Mouse (Mus musculus) intestine, postnatal 0 days (tissue): Measurements from ENCODE around the gene Cpa2. TPM values are rescaled to one million over a fixed set of nuclear protein-coding genes. Genes with fewer than 3 reads are reported as not detected.

ENCODE experiments used
- ATAC-seq: fragments of 200-750 bp; cut with Nextera tagmentation; 2 replicates; pipeline ENCODE4 v1.8.0; 2017; ENCODE audit warnings: mild to moderate bottlenecking, moderate TSS enrichment, moderate library complexity
- H3K27ac ChIP-seq: fragments of 300-500 bp; sonication (generic); 2 replicates; pipeline ENCODE4 v1.5.1; 2014; ENCODE audit warnings: mild to moderate bottlenecking, low read depth, low read length, moderate library complexity
- H3K27me3 ChIP-seq: fragments of 300-500 bp; sonication (generic); replicated peaks from 2 replicates; pipeline ENCODE4 v1.6.1; 2014; ENCODE audit warnings: low read length, mixed read lengths; ENCODE audit not compliant: control insufficient read depth, insufficient read depth
- H3K36me3 ChIP-seq: fragments of 300-500 bp; sonication (generic); 2 replicates; pipeline ENCODE4 v1.6.1; 2014; ENCODE audit warnings: mild to moderate bottlenecking, moderate library complexity; ENCODE audit not compliant: control insufficient read depth, insufficient read depth
- H3K4me1 ChIP-seq: fragments of 300-500 bp; sonication (generic); replicated peaks from 2 replicates; pipeline ENCODE4 v1.6.1; 2014; ENCODE audit warnings: antibody characterized with exemption, low read length, mixed read lengths; ENCODE audit not compliant: control insufficient read depth, insufficient read depth
- H3K4me2 ChIP-seq: fragments of 300-500 bp; sonication (generic); replicated peaks from 2 replicates; pipeline ENCODE4 v1.6.1; 2014; ENCODE audit warnings: low read depth, mild to moderate bottlenecking, moderate library complexity
- H3K4me3 ChIP-seq: fragments of 300-500 bp; sonication (generic); 2 replicates; pipeline ENCODE4 v1.5.1; 2014; ENCODE audit warnings: low read depth, low read length
- H3K9ac ChIP-seq: fragments of 300-500 bp; sonication (generic); 2 replicates; pipeline ENCODE4 v1.6.1; 2014; ENCODE audit warnings: mild to moderate bottlenecking, low read depth, low read length
- H3K9me3 ChIP-seq: fragments of 300-500 bp; sonication (generic); 2 replicates; pipeline ENCODE4 v1.6.1; 2016; ENCODE audit warnings: mixed run types; ENCODE audit not compliant: control insufficient read depth
- CTCF ChIP-seq: sonication (generic); IDR thresholded peaks from 2 replicates; pipeline ENCODE4 v1.5.1; 2016; ENCODE audit warnings: low read depth, mild to moderate bottlenecking, control low read depth, antibody characterized with exemption, moderate library complexity
- WGBS: fragments of 180-500 bp; shearing (Covaris S2); extraction: QIAGEN DNeasy Blood & Tissue Kit; methylation state at CpG from one replicate; pipeline ENCODE4 v1.1.7; 2014; 5-methylcytosine and 5-hydroxymethylcytosine counted together
- polyA plus RNA-seq: library from polyadenylated mRNA; unstranded; fragments of >200 nt; fragmentation: Nextera tagmentation; extraction: Ambion mirVana; gene quantifications from 2 replicates; pipeline ENCODE4 v1.2.1, GENCODE M21; 2015

Gene Cpa2
- polyA plus RNA-seq, 1 experiment from 2014 or later: 2.9 TPM

DNA sequence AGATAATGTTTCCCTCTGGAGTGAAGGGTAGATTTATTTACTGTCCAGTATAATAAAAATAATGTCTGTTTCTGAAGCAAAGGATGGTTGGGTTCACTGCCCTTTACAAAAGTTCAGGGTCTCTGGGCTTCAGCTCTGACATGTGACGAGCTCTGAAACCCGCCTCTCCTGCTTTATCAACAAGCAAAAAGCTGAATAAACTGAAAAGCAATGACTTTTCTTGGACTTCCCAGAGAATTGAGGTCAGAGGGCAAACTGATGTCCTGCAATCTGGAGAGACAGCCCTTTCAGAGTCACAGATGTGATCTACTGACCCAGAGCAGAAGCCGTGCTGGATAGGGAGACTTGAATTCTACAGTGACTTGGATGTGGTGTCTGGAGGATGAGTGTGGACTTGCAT, 58.7 kb downstream of the Cpa2 start:
- no peak for ATAC-seq
- Histone ChIP-seq H3K27ac (no peak overlapping the region), H3K4me2 (no peak overlapping the region), H3K36me3 (no peaks in the 10 kb centered on the region), H3K4me3 (no peak overlapping the region), H3K4me1 (no peaks in the 10 kb centered on the region), H3K9me3 (no peaks in the 10 kb centered on the region), H3K9ac (no peak overlapping the region), H3K27me3 (no peaks in the 10 kb centered on the region)
- WGBS: 64% methylated on average over 3 of the region's 3 CpGs
- no peak for TF ChIP-seq CTCF

DNA sequence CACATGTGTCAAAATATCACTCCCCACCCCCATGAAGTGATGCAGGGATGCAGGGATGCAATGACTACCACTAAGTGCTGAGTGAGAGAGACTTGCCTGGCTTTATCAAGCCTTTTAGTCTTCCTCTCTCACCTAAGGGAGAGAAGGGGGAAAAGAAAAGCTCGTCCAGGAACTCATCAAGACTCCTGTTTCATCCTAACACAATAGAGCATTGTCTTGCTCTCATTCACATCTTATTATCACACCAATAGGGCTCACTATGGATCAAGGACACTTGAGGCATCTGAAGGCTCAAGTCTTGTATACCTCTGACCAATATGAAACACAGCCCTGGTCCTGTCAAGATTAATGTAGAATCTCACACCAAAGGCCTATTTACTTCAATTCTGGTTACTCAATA, 59.6 kb downstream of the Cpa2 start:
- no peak overlapping the region for H3K27ac ChIP-seq
- no peaks in the 10 kb centered on the region for H3K4me1 ChIP-seq
- H3K4me2 ChIP-seq: no peak overlapping the region
- no peak overlapping the region for H3K9ac ChIP-seq
- no peak for TF ChIP-seq CTCF
- no peaks in the 10 kb centered on the region for H3K27me3 ChIP-seq
- no peak for ATAC-seq
- WGBS: 83% methylated on average over 1 of the region's 1 CpGs
- no peak overlapping the region for H3K4me3 ChIP-seq
- H3K36me3 ChIP-seq: no peaks in the 10 kb centered on the region
- H3K9me3 ChIP-seq: no peaks in the 10 kb centered on the region

DNA sequence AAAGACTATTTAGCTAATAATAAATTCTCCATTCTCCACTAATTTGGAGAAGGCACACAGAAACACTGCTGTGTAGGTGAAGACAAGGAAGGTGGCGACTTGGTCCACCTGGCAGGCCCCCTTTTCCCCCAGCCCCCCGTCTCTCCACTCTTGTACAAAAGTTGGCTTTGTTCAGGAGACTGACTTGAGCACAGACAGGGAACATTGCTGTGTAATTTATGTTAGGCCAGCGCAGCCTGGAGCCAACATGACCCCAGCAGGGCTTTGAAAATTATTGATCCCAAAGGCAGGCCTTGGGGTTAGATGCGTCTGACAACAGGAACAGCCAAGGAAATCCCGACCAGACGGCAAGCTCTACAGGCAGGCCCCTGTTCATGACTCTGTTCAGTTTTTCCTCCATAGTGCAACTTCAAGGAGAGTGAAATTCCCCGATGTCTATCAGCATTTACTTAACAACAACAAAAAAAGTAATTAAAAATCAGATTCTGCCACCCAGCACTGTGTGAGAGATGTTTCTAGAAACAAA, 63.0 kb downstream of the Cpa2 start:
- Histone ChIP-seq H3K27me3 (no peaks in the 10 kb centered on the region), H3K4me3 (no peak overlapping the region), H3K4me1 (no peaks in the 10 kb centered on the region), H3K36me3 (no peaks in the 10 kb centered on the region), H3K27ac (no peak overlapping the region), H3K9ac (no peak overlapping the region), H3K4me2 (no peak overlapping the region), H3K9me3 (no peaks in the 10 kb centered on the region)
- WGBS: 63% methylated on average over 7 of the region's 7 CpGs
- no peak for TF ChIP-seq CTCF
- ATAC-seq: no peak

DNA sequence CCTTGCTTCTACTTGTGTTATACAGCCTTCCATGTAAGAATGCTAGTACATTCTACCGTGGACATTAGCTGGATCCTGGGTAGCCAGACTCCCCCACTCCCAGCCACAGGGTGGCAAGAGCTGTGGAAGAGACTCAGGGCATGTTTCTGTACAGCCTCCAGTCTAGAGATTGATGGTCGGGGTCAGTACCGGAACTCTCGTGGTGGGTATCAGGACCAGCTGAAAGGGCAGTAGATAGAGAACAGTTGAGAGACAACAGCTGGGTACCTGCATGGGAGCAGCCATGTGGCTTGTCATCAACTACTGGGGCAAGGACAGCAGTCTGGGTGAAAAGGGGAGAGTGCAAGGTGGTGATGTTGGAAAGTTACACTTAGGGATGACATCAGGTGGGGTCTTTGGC, 63.7 kb downstream of the Cpa2 start:
- no peaks in the 10 kb centered on the region for H3K9me3 ChIP-seq
- no peak overlapping the region for H3K4me3 ChIP-seq
- no peak overlapping the region for H3K4me2 ChIP-seq
- H3K27ac ChIP-seq: no peak overlapping the region
- no peak for TF ChIP-seq CTCF
- no peaks in the 10 kb centered on the region for H3K4me1 ChIP-seq
- no peak for ATAC-seq
- H3K9ac ChIP-seq: no peak overlapping the region
- WGBS: 89% methylated on average over 4 of the region's 4 CpGs
- H3K36me3 ChIP-seq: no peaks in the 10 kb centered on the region
- H3K27me3 ChIP-seq: no peaks in the 10 kb centered on the region

DNA sequence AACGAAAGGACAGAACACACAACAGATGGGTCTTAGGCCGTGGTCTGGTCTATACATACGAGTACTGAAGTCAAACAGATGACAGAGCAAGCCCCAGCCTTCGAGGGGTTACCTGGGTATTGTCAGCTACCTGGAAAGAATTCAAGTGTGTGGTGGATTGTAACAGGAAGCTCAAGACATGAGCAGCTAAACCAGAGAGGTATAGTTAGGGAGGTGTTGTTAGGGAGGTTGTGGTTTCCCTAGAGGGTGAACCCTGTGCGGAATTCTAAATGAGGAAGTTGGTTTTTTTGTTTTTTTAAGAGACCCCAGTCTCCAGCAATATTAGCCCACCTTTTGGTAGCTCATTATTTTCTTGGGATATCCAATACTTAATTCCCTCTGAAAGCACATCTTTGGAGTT, 64.3 kb downstream of the Cpa2 start:
- WGBS: 72% methylated on average over 5 of the region's 5 CpGs
- ATAC-seq: no peak
- Histone ChIP-seq H3K27me3 (no peaks in the 10 kb centered on the region), H3K36me3 (no peaks in the 10 kb centered on the region), H3K27ac (no peak overlapping the region), H3K9ac (no peak overlapping the region), H3K4me2 (no peak overlapping the region), H3K4me3 (no peak overlapping the region), H3K9me3 (no peaks in the 10 kb centered on the region), H3K4me1 (no peaks in the 10 kb centered on the region)
- no peak for TF ChIP-seq CTCF

DNA sequence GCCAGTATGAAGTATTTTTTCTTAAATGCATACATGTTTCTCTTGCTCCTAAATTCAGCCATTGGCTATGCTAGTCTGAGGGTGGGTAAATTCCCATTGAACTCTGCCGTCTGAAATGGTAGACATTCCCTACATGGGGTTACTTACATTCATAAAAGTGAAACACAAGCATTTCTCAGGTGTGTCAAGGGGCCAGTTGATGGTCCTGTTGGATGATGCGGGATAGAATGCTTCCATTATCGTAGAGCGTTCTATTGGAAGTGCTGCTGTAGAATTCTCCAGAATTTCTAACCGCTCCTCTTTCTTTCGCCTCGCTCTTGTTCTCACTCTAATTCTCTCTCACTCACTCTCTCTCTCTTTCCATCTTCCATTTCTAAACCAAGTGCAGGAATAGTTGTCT, 69.3 kb downstream of the Cpa2 start, which contains the start of gene Cpa5:
TSS of gene Cpa5 (plus strand) at position 301 of the 400 bp plus-strand sequence.
- Histone ChIP-seq H3K27me3 (no peaks in the 10 kb centered on the region), H3K9ac (no peak within 1 kb of the TSS), H3K4me2 (no peak within 1 kb of the TSS), H3K9me3 (no peaks in the 10 kb centered on the region), H3K27ac (no peak within 1 kb of the TSS), H3K36me3 (no peaks in the 10 kb centered on the region), H3K4me1 (no peaks in the 10 kb centered on the region), H3K4me3 (no peak within 1 kb of the TSS)
- ATAC-seq: no peak
- TF ChIP-seq CTCF: no peak
- 97% methylated on average over 7 of the region's 7 CpGs for WGBS

DNA sequence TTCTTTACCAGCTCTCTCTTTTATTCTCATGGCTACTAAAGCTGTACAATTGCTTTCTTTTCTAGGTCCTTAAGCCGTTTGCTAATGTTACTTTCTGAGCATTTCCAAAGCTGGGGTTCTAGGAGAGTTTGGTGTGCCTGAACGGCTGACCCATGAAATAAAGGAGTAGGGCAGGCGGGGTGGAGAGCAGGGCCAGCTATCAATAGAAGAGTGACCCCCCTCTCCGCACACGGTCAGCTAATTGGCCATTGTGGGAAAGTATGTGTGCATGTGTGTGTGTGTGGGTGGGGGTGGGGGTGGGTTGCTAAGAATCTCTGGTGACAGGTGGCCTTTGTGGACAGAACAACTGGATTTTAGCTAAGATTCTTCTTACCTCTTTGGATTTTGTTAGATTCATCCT, 69.8 kb downstream of the Cpa2 start:
- Histone ChIP-seq H3K36me3 (no peaks in the 10 kb centered on the region), H3K9ac (no peak overlapping the region), H3K27ac (no peak overlapping the region), H3K4me3 (no peak overlapping the region), H3K27me3 (no peaks in the 10 kb centered on the region), H3K9me3 (no peaks in the 10 kb centered on the region), H3K4me2 (no peak overlapping the region), H3K4me1 (no peaks in the 10 kb centered on the region)
- no peak for TF ChIP-seq CTCF
- WGBS: 77% methylated on average over 5 of the region's 5 CpGs
- no peak for ATAC-seq

Other genes with a start within 250 kb of the Cpa2 start
- 18.6 and 21.1 TPM in 2 replicates for gene Ube2h, start 237.0 kb upstream of the Cpa2 start, polyA plus RNA-seq
- 14.9 and 15.1 TPM in 2 replicates for gene Zc3hc1, start 150.6 kb upstream of the Cpa2 start, polyA plus RNA-seq
- gene Klhdc10, start 139.7 kb upstream of the Cpa2 start, polyA plus RNA-seq: 6.1 and 6.2 TPM in 2 replicates
- 10.2 and 11.2 TPM in 2 replicates for gene Tmem209, start 31.8 kb upstream of the Cpa2 start, polyA plus RNA-seq
- gene Ssmem1, start 31.7 kb upstream of the Cpa2 start, polyA plus RNA-seq: not detected in 2 replicates
- gene Cpa4, start 26.8 kb downstream of the Cpa2 start, polyA plus RNA-seq: 0.04 and 0.07 TPM in 2 replicates
- gene Cpa5, start 69.4 kb downstream of the Cpa2 start, polyA plus RNA-seq: not detected in 2 replicates
- gene Cpa1, start 97.6 kb downstream of the Cpa2 start, polyA plus RNA-seq: 3.5 and 4.1 TPM in 2 replicates
- 3.7 and 4.4 TPM in 2 replicates for gene Cep41, start 152.2 kb downstream of the Cpa2 start, polyA plus RNA-seq
- gene Mest, start 182.0 kb downstream of the Cpa2 start, polyA plus RNA-seq: 145 and 156 TPM in 2 replicates